Mouse (Mus musculus) neural tube, embryonic 10.5 days (tissue): Measurements from ENCODE around the gene Itpa.

Experiments
- DNase-seq: peaks from one replicate; pipeline ENCODE4 v3.0.0-alpha.2; 2017; ENCODE audit warnings: low spot score; ENCODE audit errors: extremely low spot score

The Itpa gene

DNA sequence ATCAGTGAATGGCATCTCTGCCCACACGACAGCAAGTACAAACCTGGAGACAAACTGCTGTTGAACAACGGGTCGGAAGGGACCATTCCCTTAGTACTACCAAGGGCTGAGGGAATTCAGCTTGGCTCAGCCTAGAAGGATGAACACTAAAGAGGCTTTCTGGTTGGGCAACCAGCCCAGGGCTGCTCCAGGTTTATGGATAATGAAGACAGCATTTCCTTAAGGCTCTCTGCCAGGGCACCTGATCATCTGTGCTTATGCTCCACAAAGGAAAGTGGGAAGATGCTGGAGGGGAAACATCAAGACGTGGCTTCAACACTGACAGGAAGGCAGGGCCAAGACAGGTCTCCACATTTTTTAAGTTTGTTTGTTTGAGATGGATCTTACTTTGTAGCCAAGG lies 57.0 kb downstream of the Itpa start:
- no peak for DNase-seq

DNA sequence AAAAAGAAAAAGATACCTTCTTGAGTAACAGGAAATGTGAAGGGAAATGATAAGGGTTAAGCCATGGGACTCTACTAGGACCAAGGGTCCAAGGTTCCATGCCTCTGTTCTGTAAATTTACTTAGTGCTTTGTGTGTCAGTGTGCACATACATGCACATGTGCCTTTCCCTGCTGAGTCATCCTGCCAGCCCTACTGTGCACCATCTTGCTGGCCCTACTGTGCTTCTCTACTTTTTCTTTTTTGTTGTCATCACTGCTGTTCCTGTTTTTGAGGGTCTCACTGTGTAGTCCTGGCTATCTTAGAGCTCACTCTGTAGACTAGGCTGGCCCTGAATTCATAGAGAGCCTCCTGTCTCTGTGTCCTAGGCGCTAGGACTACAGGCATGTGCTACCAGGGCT lies 60.3 kb downstream of the Itpa start:
- DNase-seq, result no peak

DNA sequence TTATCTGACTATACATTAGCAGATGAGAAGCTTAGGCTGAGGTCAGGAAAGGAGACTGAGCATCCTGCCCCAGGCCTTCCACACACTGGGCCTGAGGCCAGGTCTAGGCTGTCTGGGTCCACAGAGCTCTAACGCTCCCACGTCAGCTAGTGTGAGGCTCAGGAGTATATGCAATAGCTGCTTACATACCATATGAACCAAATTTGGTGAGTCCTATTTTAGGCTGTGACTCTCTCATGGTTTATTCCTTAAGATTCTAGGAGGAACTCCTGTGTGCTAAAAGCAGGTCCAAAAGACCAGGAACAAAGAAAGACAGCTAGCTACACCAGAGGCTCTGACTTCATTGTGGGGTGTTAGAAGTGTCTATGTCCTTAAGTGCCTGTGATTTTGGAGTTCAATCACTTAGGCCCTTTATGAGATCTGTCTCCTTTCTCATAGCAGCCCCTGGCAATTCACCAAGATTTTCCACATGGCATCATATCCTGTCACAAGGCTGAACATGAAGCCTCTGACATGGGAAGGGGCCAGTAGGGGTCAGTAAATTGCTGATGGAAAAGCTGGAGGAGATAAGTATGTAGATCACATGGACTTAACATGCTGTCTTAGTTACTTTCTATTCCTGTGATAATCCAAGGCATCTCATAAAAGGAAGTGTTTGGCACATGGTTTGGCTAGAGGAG lies 61.6 kb downstream of the Itpa start:
- no peak for DNase-seq

DNA sequence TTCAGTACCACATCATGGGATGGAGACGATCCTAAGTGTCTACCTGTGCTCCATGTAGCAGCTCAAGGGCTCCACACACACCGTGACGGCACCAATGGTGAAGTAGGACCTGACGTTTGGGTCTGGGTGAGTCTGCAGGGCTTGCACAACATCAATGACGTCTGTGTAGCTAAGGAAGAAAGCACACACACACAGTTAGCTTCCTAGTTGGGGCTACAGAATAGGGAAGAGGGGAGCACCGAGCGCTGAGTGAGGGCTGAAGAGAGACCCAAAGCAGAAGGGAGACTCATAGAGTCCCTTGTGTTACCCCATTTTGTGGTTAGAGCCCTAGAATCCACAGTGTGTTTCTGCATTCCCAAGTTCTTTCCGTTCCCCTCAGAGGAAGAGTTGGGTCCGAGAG lies 63.3 kb downstream of the Itpa start:
- DNase-seq, result no peak
